Mouse (Mus musculus) c-Kit-positive CD71-positive TER-119-negative erythroid progenitor cells, embryonic 14.5 days (primary cell): ENCODE data around the gene Gm43951.
"Not testable (repeated sequence)": the region's sequence is repeated elsewhere in the genome, so short reads cannot be mapped to it uniquely, and the experiment has no call there.

ENCODE experiments used
- DNase-seq: peaks from one replicate; pipeline ENCODE4 v3.0.0-alpha.2; 2013; ENCODE audit warnings: low read depth

Gene Gm43951

GRCm38 (mm10) chr11:72203440-72203839 is 3.2 kb downstream of the Gm43951 start:
- DNase-seq: no peak

GRCm38 (mm10) chr11:72196506-72196905 is 10.1 kb downstream of the Gm43951 start:
- no peak for DNase-seq

- no peak for DNase-seq
Observed at GRCm38 (mm10) chr11:72194259-72194658, 12.4 kb downstream of the Gm43951 start.

- no peak for DNase-seq
Observed at GRCm38 (mm10) chr11:72190857-72191256, 15.8 kb downstream of the Gm43951 start.

- DNase-seq: no peak
Observed at GRCm38 (mm10) chr11:72184252-72184651, 22.4 kb downstream of the Gm43951 start.

- no peak for DNase-seq
Observed at GRCm38 (mm10) chr11:72181136-72181535, 25.5 kb downstream of the Gm43951 start.

GRCm38 (mm10) chr11:72180556-72180955 is 26.1 kb downstream of the Gm43951 start:
- no peak for DNase-seq

GRCm38 (mm10) chr11:72176553-72176952 is 30.1 kb downstream of the Gm43951 start:
- no peak for DNase-seq

- no peak for DNase-seq
Observed at GRCm38 (mm10) chr11:72175966-72176365, 30.7 kb downstream of the Gm43951 start.

GRCm38 (mm10) chr11:72174721-72175120 is 31.9 kb downstream of the Gm43951 start:
- no peak for DNase-seq

- DNase-seq: no peak
Observed at GRCm38 (mm10) chr11:72173506-72173905, 33.1 kb downstream of the Gm43951 start.

- DNase-seq: not testable (repeated sequence)
Observed at GRCm38 (mm10) chr11:72171906-72172305, 34.7 kb downstream of the Gm43951 start.

- no peak for DNase-seq
Observed at GRCm38 (mm10) chr11:72169871-72170270, 36.8 kb downstream of the Gm43951 start.

- no peak for DNase-seq
Observed at GRCm38 (mm10) chr11:72163198-72163597, 43.4 kb downstream of the Gm43951 start.

GRCm38 (mm10) chr11:72156624-72157023 is 50.0 kb downstream of the Gm43951 start:
- DNase-seq: no peak

- no peak for DNase-seq
Observed at GRCm38 (mm10) chr11:72155981-72156428, 50.6 kb downstream of the Gm43951 start.

GRCm38 (mm10) chr11:72155186-72155980 is 51.3 kb downstream of the Gm43951 start:
- DNase-seq: no peak
